Mouse (Mus musculus) cerebellum, adult 2 months (tissue): ENCODE data around the gene Cog2.

Experiments used
- CTCF ChIP-seq: fragments of 200-500 bp; IDR thresholded peaks from 2 replicates; pipeline ENCODE4 v1.5.1; 2011; ENCODE audit warnings: low read depth, mild to moderate bottlenecking, control low read depth, low read length, moderate library complexity, borderline replicate concordance; ENCODE audit not compliant: insufficient read depth
- POLR2A ChIP-seq: fragments of 200-500 bp; IDR thresholded peaks from 2 replicates; pipeline ENCODE4 v1.6.1; 2011; ENCODE audit warnings: low read length, control low read depth, borderline replicate concordance; ENCODE audit not compliant: insufficient read depth

DNA sequence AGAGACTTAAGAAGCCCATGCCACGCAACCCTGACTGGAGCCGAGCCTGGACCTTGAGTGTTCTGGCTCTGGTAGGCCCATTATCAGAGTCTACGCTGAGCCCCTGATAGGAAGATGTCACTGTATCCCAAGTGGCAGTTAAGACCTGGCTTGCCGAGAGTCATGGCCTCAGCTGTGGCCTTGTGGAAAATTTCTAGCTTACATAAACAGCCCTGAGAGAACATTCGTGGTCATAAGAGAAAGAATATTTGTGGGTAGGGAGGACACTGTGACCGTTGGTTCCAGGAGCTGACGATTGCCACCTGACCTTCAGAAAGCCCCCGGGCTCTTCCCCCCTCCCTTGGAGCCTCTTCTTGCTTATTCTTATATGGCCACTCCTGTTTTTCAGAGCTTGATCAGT, 40.2 kb upstream of the Cog2 start:
- TF ChIP-seq CTCF (no peak), POLR2A (no peak)
